12 mouse cellular contexts compared by ENCODE assay signal in the genomic region with DNA sequence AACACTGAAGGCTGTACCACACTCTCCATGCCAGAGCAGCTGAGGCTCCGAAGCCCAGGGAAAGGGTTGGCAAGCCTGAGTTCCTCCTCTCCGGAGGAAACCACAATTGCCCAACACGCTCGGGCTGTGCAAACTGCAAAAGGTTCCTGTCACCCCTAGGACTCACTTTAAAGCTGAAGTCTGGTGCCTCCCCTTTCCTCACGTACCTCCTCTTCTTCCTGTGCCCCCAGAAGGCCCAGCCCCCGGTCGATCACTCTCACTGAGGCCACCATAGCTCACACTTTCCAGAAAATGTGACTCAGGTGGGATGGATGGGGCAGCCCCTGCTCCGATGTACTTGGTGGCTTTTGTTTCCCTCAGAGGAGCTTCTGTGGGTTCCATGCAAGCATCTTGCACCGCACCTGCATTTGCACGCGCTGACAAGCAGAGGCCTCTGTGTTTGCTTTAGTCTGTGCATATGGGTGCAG. TPM values are rescaled to one million over a fixed set of nuclear protein-coding genes. Genes with fewer than 3 reads are reported as not detected.
DNase-seq lines count a peak whose midpoint lies in the region; ATAC-seq lines count a peak whose summit lies in the region.
"Had no signal": no experiment of that assay in that cellular context is flagged by ENCODE, and none has a peak within 500 bp of the region (broad histone marks: within the 10 kb centered on the region; RNA-seq: fewer than 3 reads in every experiment).

A gene (minus strand): TSS at position 137 of the 467 bp plus-strand sequence.

- H3K27me3 ChIP-seq in intestine, embryonic 15.5 days (replicated peaks): no peaks in the 10 kb centered on the region
- no peaks in the 10 kb centered on the region for H3K27me3 ChIP-seq in intestine, embryonic 16.5 days (replicated peaks; ENCODE audit: control insufficient read depth, insufficient read depth, low read length)
- H3K27me3 ChIP-seq: heart, embryonic 15.5 days; midbrain, embryonic 13.5 days had no signal

- no peaks in the 10 kb centered on the region for H3K9me3 ChIP-seq in intestine, embryonic 15.5 days
- no peaks in the 10 kb centered on the region for H3K9me3 ChIP-seq in intestine, embryonic 16.5 days (ENCODE audit: control insufficient read depth, low read length)
- H3K9me3 ChIP-seq: heart, embryonic 15.5 days; midbrain, embryonic 13.5 days had no signal

- H3K4me2 ChIP-seq in intestine, embryonic 15.5 days (replicated peaks): no peak within 1 kb of the TSS
- no peak within 1 kb of the TSS for H3K4me2 ChIP-seq in intestine, embryonic 16.5 days (ENCODE audit: low read depth, low read length)
- H3K4me2 ChIP-seq: heart, embryonic 15.5 days; midbrain, embryonic 13.5 days had no signal

- H3K36me3 ChIP-seq in intestine, embryonic 15.5 days: no peaks in the 10 kb centered on the region
- H3K36me3 ChIP-seq in intestine, embryonic 16.5 days (ENCODE audit: control insufficient read depth, insufficient read depth, low read length): no peaks in the 10 kb centered on the region
- H3K36me3 ChIP-seq in macrophage (ENCODE audit: inconsistent target): no peaks in the 10 kb centered on the region
- H3K36me3 ChIP-seq: heart, embryonic 15.5 days; midbrain, embryonic 13.5 days had no signal

- H3K9ac ChIP-seq in intestine, embryonic 15.5 days: no peak within 1 kb of the TSS
- no peak within 1 kb of the TSS for H3K9ac ChIP-seq in intestine, embryonic 16.5 days (ENCODE audit: low read depth, low read length)
- H3K9ac ChIP-seq: heart, embryonic 15.5 days; midbrain, embryonic 13.5 days had no signal

- H3K79me2 ChIP-seq in macrophage (ENCODE audit: inconsistent target): no peaks in the 10 kb centered on the region

- WGBS in intestine, embryonic 15.5 days: 75% methylated on average over 11 of the region's 11 CpGs
- 73% methylated on average over 11 of the region's 11 CpGs for WGBS in intestine, embryonic 16.5 days
- WGBS in macrophage (ENCODE audit: missing documents): 1% methylated on average over 11 of the region's 11 CpGs

- H3K4me1 ChIP-seq in intestine, embryonic 15.5 days (replicated peaks): no peaks in the 10 kb centered on the region
- H3K4me1 ChIP-seq in intestine, embryonic 16.5 days (ENCODE audit: control insufficient read depth, insufficient read depth, low read length): no peaks in the 10 kb centered on the region
- H3K4me1 ChIP-seq: heart, embryonic 15.5 days; midbrain, embryonic 13.5 days had no signal

- no peak within 1 kb of the TSS for H3K4me3 ChIP-seq in intestine, embryonic 15.5 days (replicated peaks)
- no peak within 1 kb of the TSS for H3K4me3 ChIP-seq in intestine, embryonic 16.5 days (ENCODE audit: low read length)
- H3K4me3 ChIP-seq in macrophage (ENCODE audit: inconsistent target): peak within 1 kb of the TSS; percentile 18
- H3K4me3 ChIP-seq: heart, embryonic 15.5 days; left cerebral cortex, adult 2 months; midbrain, embryonic 13.5 days had no signal

- ATAC-seq in intestine, embryonic 15.5 days: peak; percentile 19; the same call in 1 of the 2 replicates
- no peak for ATAC-seq in intestine, embryonic 16.5 days
- peak; percentile 93 to 94 for ATAC-seq in hematopoietic stem cell, adult 5-6 weeks (replicated peaks in 1 of 2; ENCODE audit: insufficient read depth in 1 of 2, low FRiP score in 2 of 2, low TSS enrichment in 1 of 2, low read depth in 1 of 2, poor library complexity in 2 of 2, severe bottlenecking in 2 of 2)
- ATAC-seq: midbrain, embryonic 13.5 days had no signal

- DNase-seq in thymus, postnatal 14 days: peak; percentile 81
- no peak for DNase-seq in left cerebral cortex, adult 11 months (ENCODE audit: low spot score)
- no peak for DNase-seq in frontal cortex, postnatal 14 days (ENCODE audit: low spot score in 2 of 2)
- DNase-seq in testis, postnatal 10 days (ENCODE audit: low spot score): no peak
- DNase-seq: right cerebral cortex, postnatal 14 days had no signal

- H3K27ac ChIP-seq in intestine, embryonic 15.5 days: no peak within 1 kb of the TSS
- H3K27ac ChIP-seq in intestine, embryonic 16.5 days (ENCODE audit: low read length): no peak within 1 kb of the TSS
- peak within 1 kb of the TSS; percentile 58 for H3K27ac ChIP-seq in macrophage
- H3K27ac ChIP-seq: heart, embryonic 15.5 days; left cerebral cortex, adult 2 months; midbrain, embryonic 13.5 days had no signal

RNA-seq across cellular contexts. Expression of the gene that starts here (rescaled TPM):
- 0.23 and 0.29 TPM in 2 replicates for polyA plus RNA-seq in intestine, embryonic 15.5 days (2015; fragmentation: Nextera tagmentation; extraction: Ambion mirVana)
- polyA plus RNA-seq in intestine, embryonic 16.5 days (2015; fragmentation: Nextera tagmentation; extraction: Ambion mirVana): 0.21 and 0.43 TPM in 2 replicates
- total RNA-seq in hematopoietic stem cell, adult 5-6 weeks (2017): 12.3 and 13.3 TPM in 2 replicates
- total RNA-seq in macrophage (2018; cell fraction: chromatin; rRNA removed): 10 to 100 TPM in 3 of 26 experiments, 1 to 10 TPM in 9, under 1 TPM in 8, not detected in 6; 0.29 to 21.1 (median 1.1) TPM
- total RNA-seq in macrophage (2018; cell fraction: cytosol; rRNA removed): 10 to 100 TPM in 4 of 26 experiments, 1 to 10 TPM in 9, under 1 TPM in 13; 0.11 to 21.6 (median 1.0) TPM
- total RNA-seq in macrophage (2018; cell fraction: nucleus; rRNA removed): 10 to 100 TPM in 5 of 26 experiments, 1 to 10 TPM in 9, under 1 TPM in 7, not detected in 5; 0.36 to 23.4 (median 1.6) TPM
- polyA plus RNA-seq in macrophage (2018): 1.7 to 2.2 TPM (median 2.2 TPM) in 3 replicates
- total RNA-seq: left cerebral cortex, adult 2 months had no signal
- polyA plus RNA-seq: heart, embryonic 15.5 days; midbrain, embryonic 13.5 days had no signal

Comparison
In these comparisons a context has a peak if more than half of its experiments do, and no peak if none do; other contexts are left out.
1. Peak in ATAC-seq in intestine, embryonic 15.5 days; RNA of the gene not detected or under 1 TPM.